Mouse (Mus musculus) spleen, adult 2 months (tissue): ENCODE data around the gene Thbs3.

Source experiments
- CTCF ChIP-seq: fragments of 200-500 bp; IDR thresholded peaks from 2 replicates; pipeline ENCODE4 v1.5.1; 2011; ENCODE audit warnings: mild to moderate bottlenecking, inconsistent platforms; ENCODE audit not compliant: insufficient read depth, insufficient read length, insufficient replicate concordance; ENCODE audit errors: extremely low read depth
- POLR2A ChIP-seq: fragments of 200-500 bp; IDR thresholded peaks from 2 replicates; pipeline ENCODE4 v1.6.1; 2011; ENCODE audit warnings: low read depth, low read length, inconsistent platforms

- TF ChIP-seq CTCF (no peak), POLR2A (no peak)
These were observed 9.8 kb downstream of the Thbs3 start for GRCm38 (mm10) chr3:89224796-89225195.
